Mouse (Mus musculus) heart, embryonic 13.5 days (tissue): ENCODE results near the gene Dot1l. TPM values are rescaled to one million over a fixed set of nuclear protein-coding genes. Genes with fewer than 3 reads are reported as not detected.

Experiments used
- ATAC-seq: fragments of 200-750 bp; cut with Nextera tagmentation; 2 replicates; pipeline ENCODE4 v1.8.0; 2017; ENCODE audit warnings: moderate TSS enrichment; ENCODE audit not compliant: insufficient number of reproducible peaks, low FRiP score, low TSS enrichment; ENCODE audit errors: extremely low read depth
- H3K27ac ChIP-seq: fragments of 300-500 bp; sonication (generic); replicated peaks from 2 replicates; pipeline ENCODE4 v1.5.1; 2015; ENCODE audit warnings: moderate library complexity, mild to moderate bottlenecking, inconsistent platforms
- H3K27me3 ChIP-seq: fragments of 300-500 bp; sonication (generic); replicated peaks from 2 replicates; pipeline ENCODE4 v1.6.1; 2015; ENCODE audit warnings: mild to moderate bottlenecking, inconsistent platforms
- H3K36me3 ChIP-seq: fragments of 300-500 bp; sonication (generic); 2 replicates; pipeline ENCODE4 v1.6.1; 2015; ENCODE audit warnings: mild to moderate bottlenecking, inconsistent platforms
- H3K4me1 ChIP-seq: fragments of 300-500 bp; sonication (generic); 2 replicates; pipeline ENCODE4 v1.6.1; 2015; ENCODE audit warnings: inconsistent platforms
- H3K4me2 ChIP-seq: fragments of 300-500 bp; sonication (generic); 2 replicates; pipeline ENCODE4 v1.6.1; 2015; ENCODE audit warnings: inconsistent platforms, mild to moderate bottlenecking, moderate library complexity
- H3K4me3 ChIP-seq: fragments of 300-500 bp; sonication (generic); 2 replicates; pipeline ENCODE4 v1.5.1; 2015; ENCODE audit warnings: moderate library complexity, mild to moderate bottlenecking, inconsistent platforms
- H3K9ac ChIP-seq: fragments of 300-500 bp; sonication (generic); 2 replicates; pipeline ENCODE4 v1.6.1; 2015; ENCODE audit warnings: inconsistent platforms, mild to moderate bottlenecking, moderate library complexity
- H3K9me3 ChIP-seq: fragments of 300-500 bp; sonication (generic); 2 replicates; pipeline ENCODE4 v1.6.1; 2016; ENCODE audit warnings: inconsistent platforms
- WGBS: fragments of 180-500 bp; shearing (Covaris S2); methylation state at CpG from one replicate; pipeline ENCODE4 v1.1.7; 2015; ENCODE audit warnings: mixed read lengths; 5-methylcytosine and 5-hydroxymethylcytosine counted together
- polyA plus RNA-seq: library from polyadenylated mRNA; unstranded; fragments of >200 nt; fragmentation: Nextera tagmentation; extraction: Ambion mirVana; gene quantifications from 2 replicates; pipeline ENCODE4 v1.2.1, GENCODE M21; 2015

Gene Dot1l
- polyA plus RNA-seq, 1 experiment from 2014 or later: 17.9 TPM

GRCm38 (mm10) chr10:80758651-80759050 lies 3.6 kb downstream of the Dot1l start:
- Histone ChIP-seq H3K9me3 (no peaks in the 10 kb centered on the region), H3K9ac (peak overlapping the region; percentile 99), H3K27ac (peak overlapping the region; percentile 87), H3K4me3 (0 out of 2 replicates have a peak overlapping the region, but pooled peaks have one; percentile 2), H3K4me1 (peaks cover 79% of the 10 kb centered on the region), H3K27me3 (no peaks in the 10 kb centered on the region), H3K36me3 (peaks cover 7% of the 10 kb centered on the region; the same call in 1 of the 2 replicates), H3K4me2 (peak overlapping the region; percentile 98)
- ATAC-seq: no peak
- WGBS: 59% methylated on average over 7 of the region's 7 CpGs

DNA sequence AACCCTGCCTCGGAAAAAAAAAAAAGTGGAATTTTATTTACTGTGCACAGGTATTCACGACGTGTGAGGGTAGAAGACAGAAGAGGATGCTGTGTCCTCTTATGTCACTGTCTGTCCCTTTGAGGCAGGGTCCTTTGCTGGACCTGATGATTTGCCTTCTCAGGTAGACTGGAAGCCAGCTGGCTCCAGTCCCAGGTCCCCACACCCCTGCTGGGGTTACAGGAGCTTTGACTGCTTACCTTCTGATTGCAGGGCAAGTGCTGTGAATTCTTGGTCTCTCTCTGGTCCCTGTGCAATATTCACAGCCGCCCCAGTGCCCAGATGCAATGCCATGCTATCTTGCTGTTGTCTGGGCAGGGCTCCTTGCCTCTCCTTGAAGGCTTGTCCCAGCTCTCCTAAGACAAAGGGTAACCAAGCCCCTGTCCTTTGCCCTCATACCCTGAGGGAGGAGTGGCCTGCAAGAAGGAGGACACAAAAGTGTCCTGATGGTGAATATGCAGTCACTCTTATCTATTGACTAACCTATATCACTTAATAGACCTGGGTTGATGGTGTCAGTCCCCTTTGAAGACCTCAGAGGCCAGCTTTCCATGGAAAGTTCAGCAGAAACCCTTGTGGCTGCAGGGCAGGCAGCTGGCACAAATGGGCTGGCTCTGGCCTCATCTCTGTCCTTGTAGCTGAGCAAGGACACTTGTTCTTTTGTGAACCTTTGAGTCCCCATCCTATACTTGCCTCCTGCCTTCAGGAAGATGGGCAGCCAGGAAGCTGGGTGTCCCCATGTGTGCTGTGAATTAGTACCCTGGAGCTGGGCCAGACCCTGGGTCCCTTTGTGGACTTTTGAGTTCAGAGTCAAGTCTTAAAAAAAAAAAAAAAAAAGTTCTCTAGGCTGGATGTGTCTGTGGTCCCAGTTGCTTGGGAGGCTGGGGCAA lies 5.9 kb downstream of the Dot1l start:
- Histone ChIP-seq H3K27ac (peak overlapping the region; percentile 26), H3K36me3 (peaks cover 17% of the 10 kb centered on the region), H3K9me3 (no peaks in the 10 kb centered on the region), H3K4me1 (peaks cover 81% of the 10 kb centered on the region), H3K27me3 (no peaks in the 10 kb centered on the region), H3K4me2 (no peak overlapping the region; the same call in 1 of the 2 replicates), H3K4me3 (no peak overlapping the region), H3K9ac (peak overlapping the region; percentile 33)
- no peak for ATAC-seq
- 77% methylated on average over 4 of the region's 4 CpGs for WGBS

DNA sequence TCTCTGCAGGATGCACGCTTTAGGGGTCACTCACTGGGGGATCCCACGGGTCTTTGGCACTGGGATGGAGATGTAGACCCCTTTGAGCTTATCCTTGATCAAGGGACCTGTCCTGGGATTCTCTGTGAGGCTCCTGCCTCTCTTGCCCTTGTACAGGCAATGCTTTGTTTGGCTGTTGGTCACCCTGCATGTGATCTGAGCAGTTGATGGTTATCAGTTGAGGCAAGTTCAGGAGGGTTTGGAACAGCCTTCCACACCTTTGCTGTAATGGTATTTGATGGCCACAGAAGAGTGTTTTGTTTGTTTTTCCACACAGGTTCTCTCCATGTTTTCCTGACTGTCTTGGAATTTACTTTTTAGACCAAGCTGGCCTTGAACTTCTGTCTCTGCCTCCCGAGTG lies 6.8 kb downstream of the Dot1l start:
- H3K27me3 ChIP-seq: no peaks in the 10 kb centered on the region
- no peaks in the 10 kb centered on the region for H3K9me3 ChIP-seq
- H3K4me1 ChIP-seq: peaks cover 81% of the 10 kb centered on the region
- H3K4me3 ChIP-seq: no peak overlapping the region
- H3K27ac ChIP-seq: no peak overlapping the region
- H3K4me2 ChIP-seq: no peak overlapping the region
- 74% methylated on average over 3 of the region's 3 CpGs for WGBS
- H3K9ac ChIP-seq: 0 out of 2 replicates have a peak overlapping the region, but pooled peaks have one; percentile 0
- peaks cover 27% of the 10 kb centered on the region for H3K36me3 ChIP-seq
- no peak for ATAC-seq

DNA sequence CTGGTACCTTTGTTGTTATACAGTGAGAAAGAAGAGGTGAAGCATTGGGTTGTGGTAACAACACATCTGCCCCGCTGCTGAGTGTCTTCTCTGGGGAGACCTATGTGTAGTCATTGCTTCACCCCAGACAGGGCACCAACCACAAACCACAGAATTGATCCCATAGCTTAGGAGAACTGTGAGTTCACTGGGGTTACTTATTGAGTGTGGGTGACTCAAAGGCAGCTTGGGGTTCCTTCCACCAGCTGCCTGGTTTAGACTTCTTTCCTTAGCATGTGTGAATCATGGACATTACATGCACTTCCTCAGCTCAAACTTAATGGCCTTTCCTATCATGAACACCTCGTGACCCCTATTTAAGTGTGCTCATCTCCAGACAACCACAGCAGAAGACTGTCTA lies 8.5 kb downstream of the Dot1l start:
- WGBS: 81% methylated on average over 2 of the region's 2 CpGs
- H3K27ac ChIP-seq: no peak overlapping the region
- H3K9ac ChIP-seq: no peak overlapping the region
- H3K36me3 ChIP-seq: peaks cover 42% of the 10 kb centered on the region
- no peaks in the 10 kb centered on the region for H3K9me3 ChIP-seq
- no peak overlapping the region for H3K4me2 ChIP-seq
- ATAC-seq: no peak
- no peak overlapping the region for H3K4me3 ChIP-seq
- H3K4me1 ChIP-seq: peaks cover 65% of the 10 kb centered on the region
- H3K27me3 ChIP-seq: no peaks in the 10 kb centered on the region

GRCm38 (mm10) chr10:80765746-80766145 lies 10.7 kb downstream of the Dot1l start:
- H3K27me3 ChIP-seq: no peaks in the 10 kb centered on the region
- peaks cover 42% of the 10 kb centered on the region for H3K4me1 ChIP-seq
- ATAC-seq: no peak
- H3K36me3 ChIP-seq: peaks cover 63% of the 10 kb centered on the region
- 0 out of 2 replicates have a peak overlapping the region, but pooled peaks have one; percentile 22 for H3K27ac ChIP-seq
- no peak overlapping the region for H3K4me2 ChIP-seq
- no peaks in the 10 kb centered on the region for H3K9me3 ChIP-seq
- H3K4me3 ChIP-seq: no peak overlapping the region
- 66% methylated on average over 2 of the region's 2 CpGs for WGBS
- no peak overlapping the region for H3K9ac ChIP-seq

GRCm38 (mm10) chr10:80766161-80766815 lies 11.3 kb downstream of the Dot1l start:
- no peak for ATAC-seq
- peaks cover 37% of the 10 kb centered on the region for H3K4me1 ChIP-seq
- H3K4me2 ChIP-seq: no peak overlapping the region
- H3K27ac ChIP-seq: peak overlapping the region; percentile 22; the same call in 1 of the 2 replicates
- peaks cover 68% of the 10 kb centered on the region for H3K36me3 ChIP-seq
- 74% methylated on average over 10 of the region's 10 CpGs for WGBS
- H3K27me3 ChIP-seq: no peaks in the 10 kb centered on the region
- H3K9ac ChIP-seq: peak overlapping the region; percentile 17
- H3K4me3 ChIP-seq: no peak overlapping the region
- H3K9me3 ChIP-seq: no peaks in the 10 kb centered on the region

GRCm38 (mm10) chr10:80768365-80768764 lies 13.4 kb downstream of the Dot1l start:
- no peak overlapping the region for H3K4me2 ChIP-seq
- no peaks in the 10 kb centered on the region for H3K9me3 ChIP-seq
- no peak for ATAC-seq
- peaks cover 85% of the 10 kb centered on the region for H3K36me3 ChIP-seq
- 85% methylated on average over 6 of the region's 6 CpGs for WGBS
- H3K27ac ChIP-seq: no peak overlapping the region
- peaks cover 35% of the 10 kb centered on the region for H3K4me1 ChIP-seq
- no peaks in the 10 kb centered on the region for H3K27me3 ChIP-seq
- H3K9ac ChIP-seq: no peak overlapping the region
- no peak overlapping the region for H3K4me3 ChIP-seq

DNA sequence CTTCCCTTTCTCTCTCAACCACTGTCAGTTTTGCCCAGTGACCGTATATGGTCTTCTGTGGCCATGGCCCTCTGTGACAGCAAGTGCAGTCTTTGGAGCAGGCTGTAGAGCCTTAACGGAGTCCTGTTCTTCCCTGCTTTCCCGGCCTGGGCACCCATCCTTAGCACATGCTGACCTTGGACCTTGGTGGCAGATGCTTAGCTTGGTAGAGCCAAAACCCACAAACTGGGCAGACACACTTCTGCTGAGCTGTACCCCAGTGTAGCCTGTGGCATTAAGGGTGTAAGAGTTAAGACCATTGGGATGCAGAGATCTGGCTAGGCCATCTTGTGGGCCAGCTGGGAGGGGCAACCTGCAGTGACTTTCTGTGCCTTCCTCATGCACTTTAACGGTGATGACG lies 18.8 kb downstream of the Dot1l start:
- no peaks in the 10 kb centered on the region for H3K9me3 ChIP-seq
- WGBS: 54% methylated on average over 5 of the region's 5 CpGs
- peaks cover 94% of the 10 kb centered on the region for H3K36me3 ChIP-seq
- peaks cover 52% of the 10 kb centered on the region for H3K4me1 ChIP-seq
- H3K9ac ChIP-seq: peak overlapping the region; percentile 67
- H3K4me3 ChIP-seq: no peak overlapping the region
- peak overlapping the region; percentile 38 for H3K4me2 ChIP-seq
- no peaks in the 10 kb centered on the region for H3K27me3 ChIP-seq
- H3K27ac ChIP-seq: peak overlapping the region; percentile 98
- ATAC-seq: no peak

- Histone ChIP-seq H3K27ac (peak overlapping the region; percentile 98), H3K4me3 (no peak overlapping the region), H3K27me3 (no peaks in the 10 kb centered on the region), H3K36me3 (peaks cover 95% of the 10 kb centered on the region), H3K4me2 (peak overlapping the region; percentile 38; the same call in 1 of the 2 replicates), H3K9ac (peak overlapping the region; percentile 71), H3K4me1 (peaks cover 52% of the 10 kb centered on the region), H3K9me3 (no peaks in the 10 kb centered on the region)
- WGBS: 16% methylated on average over 2 of the region's 2 CpGs
- ATAC-seq: peak; percentile 86
Measured at GRCm38 (mm10) chr10:80774549-80774948, 19.5 kb downstream of the Dot1l start.

DNA sequence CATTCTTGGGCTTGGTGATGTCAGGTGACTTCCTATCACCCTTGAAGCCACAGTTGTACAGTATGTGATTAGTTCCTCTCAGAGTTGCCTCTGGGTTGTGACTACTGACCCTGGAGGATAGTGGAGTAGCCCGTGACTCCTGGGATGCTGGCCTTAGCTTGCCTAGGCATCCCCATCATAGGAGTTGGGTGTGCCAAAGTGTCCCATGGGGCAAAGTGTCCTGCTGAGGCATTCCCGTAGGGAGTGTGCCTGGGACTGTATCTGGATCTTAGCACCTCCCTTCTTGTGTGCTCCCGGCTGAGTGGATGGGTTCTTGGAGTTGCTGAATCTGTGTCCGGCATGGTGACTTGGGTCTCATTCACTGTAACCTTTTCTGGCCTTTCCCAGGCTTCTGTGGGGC lies 20.0 kb downstream of the Dot1l start:
- Histone ChIP-seq H3K4me1 (peaks cover 52% of the 10 kb centered on the region), H3K4me2 (no peak overlapping the region), H3K36me3 (peaks cover 95% of the 10 kb centered on the region), H3K27me3 (no peaks in the 10 kb centered on the region), H3K9ac (peak overlapping the region; percentile 71), H3K27ac (peak overlapping the region; percentile 76), H3K4me3 (no peak overlapping the region), H3K9me3 (no peaks in the 10 kb centered on the region)
- 31% methylated on average over 4 of the region's 4 CpGs for WGBS
- ATAC-seq: no peak

- 50% methylated on average over 4 of the region's 4 CpGs for WGBS
- Histone ChIP-seq H3K27ac (peak overlapping the region; percentile 76), H3K4me3 (no peak overlapping the region), H3K9me3 (no peaks in the 10 kb centered on the region), H3K36me3 (peaks cover 95% of the 10 kb centered on the region), H3K4me2 (no peak overlapping the region), H3K9ac (peak overlapping the region; percentile 71), H3K4me1 (peaks cover 52% of the 10 kb centered on the region), H3K27me3 (no peaks in the 10 kb centered on the region)
- ATAC-seq: no peak
Measured at GRCm38 (mm10) chr10:80775731-80776130, 20.7 kb downstream of the Dot1l start.
